Mouse (Mus musculus) brown adipose tissue, adult 24 weeks (tissue): ENCODE measurements around the gene Gm49361. TPM values are rescaled to one million over a fixed set of nuclear protein-coding genes. Genes with fewer than 3 reads are reported as not detected.
"Not testable (repeated sequence)": the region's sequence is repeated elsewhere in the genome, so short reads cannot be mapped to it uniquely, and the experiment has no call there.

Experiments used
- H3K27ac ChIP-seq: fragments of 200-500 bp; replicated peaks from 2 replicates; pipeline ENCODE4 v1.5.1; 2012; ENCODE audit warnings: low read depth, mild to moderate bottlenecking, low read length
- H3K4me1 ChIP-seq: fragments of 200-500 bp; 2 replicates; pipeline ENCODE4 v1.6.1; 2012; ENCODE audit warnings: low read length, mixed read lengths; ENCODE audit not compliant: control insufficient read depth, insufficient read depth, insufficient read length
- H3K4me3 ChIP-seq: fragments of 200-500 bp; 2 replicates; pipeline ENCODE4 v1.5.1; 2012; ENCODE audit warnings: low read depth, mild to moderate bottlenecking, low read length, moderate library complexity; ENCODE audit not compliant: insufficient read depth
- polyA plus RNA-seq: library from polyadenylated mRNA; stranded (reverse); fragments of >200 nt; gene quantifications from 2 replicates; pipeline ENCODE4 v1.2.4, GENCODE M21; 2012; ENCODE audit not compliant: missing spikeins, insufficient read depth, insufficient read length

Gene Gm49361
- polyA plus RNA-seq, 1 experiment = not detected

- not testable (repeated sequence) for H3K4me3 ChIP-seq, H3K4me1 ChIP-seq, H3K27ac ChIP-seq
These were observed 57.8 kb downstream of the Gm49361 start for GRCm38 (mm10) chr14:57688066-57688465.

- H3K4me1 ChIP-seq = no peaks in the 10 kb centered on the region
- no peak overlapping the region for H3K4me3 ChIP-seq
- no peak overlapping the region for H3K27ac ChIP-seq
These were observed 58.5 kb downstream of the Gm49361 start for GRCm38 (mm10) chr14:57687441-57687840.

- Histone ChIP-seq H3K4me3 (no peak overlapping the region), H3K27ac (no peak overlapping the region), H3K4me1 (no peaks in the 10 kb centered on the region)
These were observed 59.3 kb downstream of the Gm49361 start for GRCm38 (mm10) chr14:57686647-57687046.

GRCm38 (mm10) chr14:57684579-57684978, 61.3 kb downstream of the Gm49361 start:
- Histone ChIP-seq H3K4me3 (no peak overlapping the region), H3K27ac (no peak overlapping the region), H3K4me1 (no peaks in the 10 kb centered on the region)

GRCm38 (mm10) chr14:57682751-57683150, 63.2 kb downstream of the Gm49361 start:
- H3K27ac ChIP-seq = no peak overlapping the region
- no peak overlapping the region for H3K4me3 ChIP-seq
- H3K4me1 ChIP-seq = no peaks in the 10 kb centered on the region

- no peak overlapping the region for H3K4me3 ChIP-seq
- no peak overlapping the region for H3K27ac ChIP-seq
- no peaks in the 10 kb centered on the region for H3K4me1 ChIP-seq
These were observed 65.9 kb downstream of the Gm49361 start for GRCm38 (mm10) chr14:57679958-57680535.

GRCm38 (mm10) chr14:57679523-57679922, 66.4 kb downstream of the Gm49361 start:
- H3K27ac ChIP-seq = no peak overlapping the region
- no peak overlapping the region for H3K4me3 ChIP-seq
- no peaks in the 10 kb centered on the region for H3K4me1 ChIP-seq

- H3K4me3 ChIP-seq = no peak overlapping the region
- no peaks in the 10 kb centered on the region for H3K4me1 ChIP-seq
- H3K27ac ChIP-seq = no peak overlapping the region
These were observed 70.4 kb downstream of the Gm49361 start for GRCm38 (mm10) chr14:57675481-57675880.

- H3K4me3 ChIP-seq = peak overlapping the region; percentile 83
- H3K4me1 ChIP-seq = no peaks in the 10 kb centered on the region
- peak overlapping the region; percentile 54 for H3K27ac ChIP-seq
These were observed 80.3 kb downstream of the Gm49361 start for GRCm38 (mm10) chr14:57665628-57665950.

GRCm38 (mm10) chr14:57664822-57665627, 80.9 kb downstream of the Gm49361 start, which contains the start of gene Xpo4:
TSS of gene Xpo4 (minus strand) at chr14:57665430.
- H3K27ac ChIP-seq = peak within 1 kb of the TSS; percentile 77
- H3K4me3 ChIP-seq = peak within 1 kb of the TSS; percentile 83
- no peaks in the 10 kb centered on the region for H3K4me1 ChIP-seq

- Histone ChIP-seq H3K4me1 (no peaks in the 10 kb centered on the region), H3K4me3 (peak overlapping the region; percentile 83), H3K27ac (peak overlapping the region; percentile 77)
These were observed 81.5 kb downstream of the Gm49361 start for GRCm38 (mm10) chr14:57664311-57664821.

- no peak overlapping the region for H3K27ac ChIP-seq
- H3K4me3 ChIP-seq = peak overlapping the region; percentile 8; the same call in 1 of the 2 replicates
- H3K4me1 ChIP-seq = no peaks in the 10 kb centered on the region
These were observed 82.3 kb downstream of the Gm49361 start for GRCm38 (mm10) chr14:57663630-57664029.

GRCm38 (mm10) chr14:57658301-57658700, 87.6 kb downstream of the Gm49361 start:
- H3K27ac ChIP-seq = no peak overlapping the region
- no peak overlapping the region for H3K4me3 ChIP-seq
- H3K4me1 ChIP-seq = no peaks in the 10 kb centered on the region

- no peaks in the 10 kb centered on the region for H3K4me1 ChIP-seq
- no peak overlapping the region for H3K27ac ChIP-seq
- no peak overlapping the region for H3K4me3 ChIP-seq
These were observed 88.4 kb downstream of the Gm49361 start for GRCm38 (mm10) chr14:57657500-57657899.

- H3K4me1 ChIP-seq, H3K4me3 ChIP-seq, H3K27ac ChIP-seq: not testable (repeated sequence)
These were observed 89.4 kb downstream of the Gm49361 start for GRCm38 (mm10) chr14:57656519-57656918.

GRCm38 (mm10) chr14:57649501-57649900, 96.4 kb downstream of the Gm49361 start:
- H3K4me1 ChIP-seq = no peaks in the 10 kb centered on the region
- no peak overlapping the region for H3K4me3 ChIP-seq
- no peak overlapping the region for H3K27ac ChIP-seq
